Mouse (Mus musculus) CD4-positive helper T cell, adult 2 months (primary cell): Measurements from ENCODE around the gene Bmp10.
A peak's percentile ranks its signal among the peaks of the same experiment; 100 is the strongest.
"Not testable (repeated sequence)": the region's sequence is repeated elsewhere in the genome, so short reads cannot be mapped to it uniquely, and the experiment has no call there.

Source experiments
- DNase-seq: peaks from one replicate; pipeline ENCODE4 v3.0.0-alpha.2; 2012; ENCODE audit warnings: low read depth, missing footprints, low spot score

Bmp10 gene

DNA sequence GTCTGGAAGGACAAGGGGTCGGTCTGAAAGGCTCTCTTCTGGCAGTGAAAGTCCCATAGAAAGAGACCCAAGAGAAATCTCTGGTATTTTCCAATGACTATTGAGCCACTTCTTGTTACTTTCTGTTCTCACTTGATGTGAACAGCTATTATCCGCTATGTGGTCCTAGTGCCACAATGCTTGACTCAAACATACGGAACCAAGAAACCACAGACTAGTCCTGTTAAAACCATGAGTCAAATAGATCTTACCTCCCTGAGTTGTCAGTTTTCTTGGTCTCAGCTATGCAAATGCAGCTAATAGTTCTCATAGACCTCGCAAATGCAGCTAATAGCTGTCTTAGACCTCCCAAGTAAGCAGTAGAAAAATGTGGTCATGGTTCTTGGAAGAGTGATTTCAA lies 18.4 kb downstream of the Bmp10 start:
- peak; percentile 47 for DNase-seq

GRCm38 (mm10) chr6:87449534-87449933 lies 20.7 kb downstream of the Bmp10 start:
- DNase-seq = no peak

DNA sequence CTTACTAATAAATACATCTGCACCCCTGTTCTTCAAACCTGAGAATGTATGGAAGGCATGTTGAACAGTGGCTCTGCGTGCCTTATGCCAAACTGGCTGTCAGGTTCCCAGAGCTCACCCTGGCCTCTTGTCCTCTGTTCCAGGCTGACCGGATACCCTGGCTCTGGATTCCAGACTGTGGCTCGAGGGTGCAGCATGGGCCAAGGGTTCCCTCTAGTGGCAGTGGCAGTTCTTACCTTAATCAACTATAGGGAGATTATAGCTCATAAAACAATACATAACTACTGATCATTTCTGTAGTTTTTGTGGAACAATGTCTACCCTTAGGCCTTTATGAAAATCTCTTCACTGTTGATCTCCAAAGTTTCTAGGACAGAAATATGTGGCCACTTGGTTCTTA lies 22.2 kb downstream of the Bmp10 start:
- DNase-seq = peak; percentile 31

GRCm38 (mm10) chr6:87451771-87452170 lies 23.0 kb downstream of the Bmp10 start:
- DNase-seq = no peak

DNA sequence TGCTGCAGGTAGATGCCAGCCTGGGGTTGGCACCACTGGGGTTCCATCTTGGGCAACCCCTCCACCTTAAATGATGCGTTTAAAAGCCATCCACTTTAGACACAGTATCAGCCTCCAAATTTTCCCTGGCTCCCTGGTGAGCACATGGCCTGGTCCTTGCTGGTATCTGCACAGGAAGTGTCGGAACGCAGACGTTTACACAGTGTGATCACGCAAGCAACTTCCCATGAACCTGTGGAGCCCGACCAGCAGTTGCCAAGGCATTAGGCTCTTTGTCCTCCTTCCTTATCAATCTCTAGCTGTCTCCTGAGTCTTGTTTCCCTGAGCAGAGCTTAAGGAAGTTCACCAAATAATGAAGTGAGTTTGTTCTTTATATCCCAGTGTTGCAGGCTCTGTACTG lies 26.7 kb downstream of the Bmp10 start:
- no peak for DNase-seq

GRCm38 (mm10) chr6:87466221-87466620 lies 37.4 kb downstream of the Bmp10 start:
- peak; percentile 69 for DNase-seq

GRCm38 (mm10) chr6:87467373-87467772 lies 38.6 kb downstream of the Bmp10 start:
- no peak for DNase-seq

DNA sequence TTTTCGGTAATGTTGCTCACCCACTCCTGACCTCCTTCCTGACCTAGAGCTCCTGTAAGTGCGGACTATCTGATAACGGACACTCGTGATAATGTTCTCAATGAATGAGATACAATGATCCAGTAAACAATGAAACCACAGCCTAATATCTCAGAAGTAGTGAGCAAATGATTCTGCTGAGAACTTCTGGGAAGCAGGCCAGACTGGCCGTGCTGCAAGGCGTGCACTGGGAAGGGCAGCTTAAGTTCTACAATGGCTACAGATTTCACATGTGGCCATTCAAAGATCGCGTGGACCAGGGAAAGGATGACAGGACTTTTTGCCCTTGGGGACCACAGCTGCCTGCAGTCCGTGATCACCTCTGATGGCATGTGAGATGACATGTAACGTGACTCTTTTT lies 39.6 kb downstream of the Bmp10 start:
- no peak for DNase-seq

- not testable (repeated sequence) for DNase-seq
These were observed 41.3 kb downstream of the Bmp10 start for GRCm38 (mm10) chr6:87470098-87470497.

DNA sequence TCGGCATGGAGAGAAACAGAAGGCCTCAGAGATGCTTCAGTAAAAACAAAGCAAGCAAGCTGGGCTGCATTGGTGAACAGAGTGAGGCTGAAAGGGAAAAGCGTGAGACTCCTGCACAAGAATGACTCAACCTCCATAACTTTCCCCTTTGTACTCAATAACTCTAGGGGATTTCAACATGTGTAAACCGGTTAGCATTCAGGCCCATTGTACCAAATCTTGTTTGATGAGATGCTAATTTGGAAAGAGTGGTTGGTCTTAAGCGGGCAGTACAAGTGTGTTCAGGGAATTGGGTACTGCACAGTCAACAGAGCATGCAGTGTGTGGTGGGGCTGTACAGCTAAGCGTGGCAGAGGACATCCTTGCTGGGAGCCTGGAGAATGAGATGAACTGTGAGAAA lies 46.4 kb downstream of the Bmp10 start:
- DNase-seq = no peak

GRCm38 (mm10) chr6:87478847-87479246 lies 50.1 kb downstream of the Bmp10 start:
- DNase-seq = no peak

GRCm38 (mm10) chr6:87479291-87479999 lies 50.7 kb downstream of the Bmp10 start:
- no peak for DNase-seq

DNA sequence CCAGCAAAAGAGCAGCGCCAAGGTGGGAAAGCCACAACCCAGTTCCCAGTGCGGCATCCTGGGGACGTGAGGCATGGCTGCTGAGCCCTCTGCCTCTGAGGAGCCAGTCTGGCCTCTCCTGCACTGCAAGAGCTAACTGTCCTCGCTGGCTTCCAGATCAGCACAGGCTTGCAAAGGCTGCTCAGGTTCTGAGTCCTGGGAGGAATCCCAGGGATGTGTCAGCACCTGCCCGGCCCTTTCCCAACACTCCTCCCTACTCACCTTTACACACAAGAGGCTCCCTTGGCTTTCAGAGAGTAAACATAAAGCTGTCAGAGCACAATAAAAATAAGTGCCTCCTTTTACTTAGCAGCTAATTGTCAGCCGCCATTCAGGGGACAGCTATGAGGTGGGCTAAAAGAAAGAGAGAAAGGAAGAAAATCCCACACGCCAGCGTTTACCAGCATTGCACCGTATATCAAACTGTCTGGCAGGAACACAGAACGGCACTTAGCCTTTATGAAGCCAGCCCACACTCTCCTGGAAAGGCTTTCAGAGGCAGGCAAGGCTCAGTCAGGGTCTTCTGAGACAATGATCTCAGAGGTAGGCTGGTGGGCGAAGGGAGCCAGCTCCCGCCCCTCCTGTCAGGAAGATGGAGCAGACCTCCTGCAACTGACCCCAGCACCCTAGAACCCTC lies 54.6 kb downstream of the Bmp10 start:
- no peak for DNase-seq

DNA sequence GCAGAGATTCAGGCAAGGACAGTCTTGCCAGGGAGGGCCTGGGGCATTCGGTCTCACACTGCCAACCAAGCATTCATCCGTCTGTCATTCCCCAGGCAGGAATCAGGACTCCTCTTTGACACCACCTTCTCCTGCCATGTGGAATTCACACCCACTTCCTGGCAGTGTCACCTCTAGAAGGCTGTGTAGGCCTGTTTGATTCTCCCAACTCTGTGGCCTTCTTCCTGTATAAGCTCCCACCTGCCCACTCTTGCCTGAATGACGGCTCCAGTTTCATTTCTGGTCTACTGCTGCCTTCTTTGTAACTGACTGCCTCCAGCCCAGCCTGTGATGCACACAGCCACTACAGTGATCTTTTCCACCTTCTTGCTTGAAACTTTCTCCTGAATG lies 55.1 kb downstream of the Bmp10 start:
- DNase-seq = no peak

- no peak for DNase-seq
These were observed 56.0 kb downstream of the Bmp10 start for GRCm38 (mm10) chr6:87484806-87485205.
